Mouse (Mus musculus) thymus, adult 2 months (tissue): ENCODE results near the gene Kcnf1.

Experiments
- CTCF ChIP-seq: fragments of 200-500 bp; IDR thresholded peaks from 2 replicates; pipeline ENCODE4 v1.5.1; 2012; ENCODE audit warnings: mild to moderate bottlenecking, control low read depth, low read length, moderate library complexity, borderline replicate concordance; ENCODE audit not compliant: control insufficient read depth, poor library complexity, insufficient read depth; ENCODE audit errors: extremely low read depth
- POLR2A ChIP-seq: fragments of 200-500 bp; IDR thresholded peaks from 2 replicates; pipeline ENCODE4 v1.6.1; 2012; ENCODE audit warnings: mild to moderate bottlenecking, low read length, control low read depth, moderate library complexity; ENCODE audit not compliant: control insufficient read depth, poor library complexity, insufficient read depth; ENCODE audit errors: extremely low read depth

- TF ChIP-seq CTCF (no peak), POLR2A (no peak)
These were observed 10.6 kb downstream of the Kcnf1 start for GRCm38 (mm10) chr12:17166116-17166515.
